Mouse (Mus musculus) ES-CJ7 (cell line): ENCODE data around the gene Rpia.

Experiments used
- DNase-seq: peaks from one replicate; pipeline ENCODE4 v3.0.0; 2011; ENCODE audit warnings: low read depth, low spot score

Gene Rpia

DNA sequence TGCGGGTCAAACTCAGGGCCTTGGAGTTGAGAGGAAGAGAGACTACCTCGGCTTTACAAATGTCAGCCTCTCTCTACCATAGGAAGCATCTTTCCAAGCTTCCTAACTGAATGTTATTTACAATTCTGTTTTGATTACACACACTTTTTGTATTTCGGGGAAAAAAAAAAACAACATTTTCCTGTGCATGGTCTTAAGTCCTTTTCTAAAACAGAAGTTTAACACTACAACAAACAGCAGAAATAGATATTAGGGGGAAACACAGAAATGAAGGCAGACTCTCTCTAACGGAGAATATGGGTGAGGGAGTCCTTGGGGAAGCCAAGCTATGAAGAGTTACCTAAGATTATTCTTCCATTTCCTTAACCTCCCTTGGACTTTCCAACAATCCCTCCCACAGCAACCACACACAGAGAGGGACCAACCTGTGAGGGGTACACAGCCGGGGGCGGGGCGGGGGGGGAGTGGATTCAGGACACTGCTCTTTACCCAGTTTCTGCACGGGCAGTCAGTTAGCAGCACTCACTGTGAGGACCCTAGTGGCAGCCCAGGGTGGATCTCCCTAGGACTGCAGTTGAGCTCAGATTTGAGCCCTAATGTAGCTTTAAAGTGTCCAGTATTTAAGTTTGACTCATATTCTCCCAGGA, 40.7 kb downstream of the Rpia start:
- no peak for DNase-seq

DNA sequence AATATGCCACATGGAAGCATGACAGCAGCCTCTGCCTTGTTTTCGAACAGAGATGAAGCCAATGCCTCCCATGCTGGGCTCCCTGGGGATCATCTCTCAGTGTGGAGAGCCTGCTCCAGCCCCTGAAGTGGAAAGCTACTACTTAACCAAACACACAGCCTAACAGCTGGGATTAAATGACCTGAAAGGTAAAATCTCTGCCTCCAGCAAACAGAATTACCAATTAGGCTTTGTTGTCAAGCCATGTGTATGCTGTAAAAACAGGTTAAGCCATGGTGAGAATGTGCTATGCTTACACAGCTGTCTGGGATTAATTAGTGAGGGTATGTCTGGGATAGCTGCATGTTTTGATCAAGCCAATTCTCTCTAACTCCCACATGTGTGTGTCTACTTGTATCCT, 42.3 kb downstream of the Rpia start:
- no peak for DNase-seq

DNA sequence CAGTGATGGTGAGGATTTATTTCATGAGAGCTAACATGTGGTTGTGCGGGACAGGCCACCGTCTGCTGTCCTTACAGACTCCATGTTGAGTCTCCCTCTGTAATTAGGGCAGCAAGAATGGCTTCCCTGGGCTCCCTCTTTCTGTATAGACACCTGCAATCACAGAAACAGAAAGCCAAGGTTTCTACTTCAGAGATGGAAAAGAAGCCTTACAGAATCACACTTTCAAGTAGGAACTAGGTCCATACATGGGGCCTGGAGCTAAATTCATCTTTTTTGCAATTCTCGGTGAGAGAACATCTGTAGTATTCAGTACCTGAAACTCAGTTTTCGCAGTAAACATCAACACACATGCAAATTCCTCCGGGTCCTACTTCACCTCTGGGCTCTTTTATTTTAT, 44.3 kb downstream of the Rpia start:
- no peak for DNase-seq

DNA sequence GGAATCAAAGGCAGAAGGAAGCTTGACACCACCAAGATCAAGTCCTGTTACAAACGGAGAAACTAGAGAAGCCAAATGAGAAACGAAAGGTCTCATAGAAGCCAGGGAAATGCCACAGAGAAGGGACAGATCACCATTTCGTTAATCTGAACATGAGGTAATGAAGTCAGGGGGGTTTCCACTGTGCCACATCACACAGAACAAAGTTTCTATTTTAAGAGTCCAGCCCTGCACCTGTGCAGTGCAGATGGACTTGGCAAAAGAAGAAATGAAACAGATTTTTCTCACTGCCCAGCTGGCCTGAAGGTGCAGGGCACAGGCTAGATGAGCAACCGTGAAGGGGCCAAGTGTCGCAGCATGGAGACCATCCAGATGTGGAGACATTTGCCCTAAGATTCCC, 48.1 kb downstream of the Rpia start:
- no peak for DNase-seq

DNA sequence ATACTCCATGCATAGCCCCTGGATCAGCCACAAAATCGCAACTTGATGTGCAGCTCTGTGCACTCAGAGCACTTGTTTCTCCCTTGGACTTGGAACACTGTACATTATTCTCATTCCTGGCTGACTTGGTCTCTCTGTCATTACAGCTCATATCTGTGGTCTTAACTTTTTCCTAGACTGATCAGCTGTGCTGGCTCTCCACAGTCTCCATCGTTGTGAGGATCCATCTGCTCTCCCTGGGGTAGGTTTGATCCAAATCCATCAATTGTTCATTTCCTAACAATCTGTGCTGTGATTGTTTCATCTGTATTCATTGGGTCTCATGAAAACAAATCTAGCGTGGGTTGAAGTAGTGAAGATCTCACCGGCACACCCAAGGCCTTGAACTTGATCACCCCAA, 49.2 kb downstream of the Rpia start:
- no peak for DNase-seq

DNA sequence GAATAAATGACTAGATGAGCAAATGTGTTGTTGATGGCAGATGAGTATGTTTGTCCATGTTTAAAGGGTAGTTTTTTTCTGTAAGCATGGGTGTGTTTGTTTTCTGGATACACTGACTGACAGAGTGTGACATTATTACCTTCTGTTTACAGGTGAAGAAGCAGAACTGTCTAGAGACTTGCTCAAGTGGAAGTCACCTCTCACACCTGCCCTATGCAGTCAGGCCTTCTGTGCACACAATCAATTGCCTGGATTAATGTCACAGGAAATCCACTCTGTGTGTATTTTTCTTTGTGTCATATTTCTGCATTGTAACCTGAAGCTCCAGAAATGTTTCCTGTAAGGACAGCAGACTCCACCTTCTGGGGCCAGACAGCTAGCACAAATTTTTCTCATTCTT, 51.5 kb downstream of the Rpia start:
- DNase-seq = no peak

DNA sequence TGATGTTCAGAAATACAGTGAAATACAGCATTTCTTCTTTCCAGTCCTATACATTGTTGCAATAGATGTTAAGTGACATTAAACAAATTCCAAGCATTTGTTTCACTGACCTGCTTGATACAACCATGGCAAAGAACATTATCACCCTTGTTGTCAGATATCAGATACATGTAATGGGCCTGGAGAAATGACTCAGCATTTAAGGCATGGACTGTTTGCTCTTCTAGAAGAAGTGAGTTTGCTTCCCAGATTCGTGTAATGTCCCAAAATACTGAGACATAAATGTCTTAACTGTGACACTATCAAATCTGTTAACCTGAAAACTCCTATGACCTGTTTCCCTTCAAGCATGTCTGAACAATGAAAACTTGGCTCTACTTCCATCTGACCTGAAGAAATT, 52.6 kb downstream of the Rpia start:
- no peak for DNase-seq

DNA sequence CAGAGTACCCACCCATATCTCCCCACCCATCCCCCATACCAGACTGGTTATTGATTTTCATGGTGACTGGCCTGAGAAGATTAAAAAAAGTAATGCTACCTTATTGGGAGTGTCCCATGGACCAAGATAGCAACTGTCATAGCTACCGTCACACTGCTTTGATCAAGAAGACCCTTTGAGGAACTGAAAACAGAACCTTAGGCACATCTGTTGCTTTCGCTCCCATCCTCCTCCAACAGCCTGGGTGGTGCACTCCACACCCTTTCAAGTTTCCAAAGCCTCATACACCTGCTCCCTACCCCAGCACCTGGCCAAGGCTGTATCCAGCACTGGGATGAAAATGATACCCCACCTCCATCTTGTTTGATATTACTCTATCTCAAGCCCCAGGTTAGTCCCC, 56.5 kb downstream of the Rpia start:
- no peak for DNase-seq

DNA sequence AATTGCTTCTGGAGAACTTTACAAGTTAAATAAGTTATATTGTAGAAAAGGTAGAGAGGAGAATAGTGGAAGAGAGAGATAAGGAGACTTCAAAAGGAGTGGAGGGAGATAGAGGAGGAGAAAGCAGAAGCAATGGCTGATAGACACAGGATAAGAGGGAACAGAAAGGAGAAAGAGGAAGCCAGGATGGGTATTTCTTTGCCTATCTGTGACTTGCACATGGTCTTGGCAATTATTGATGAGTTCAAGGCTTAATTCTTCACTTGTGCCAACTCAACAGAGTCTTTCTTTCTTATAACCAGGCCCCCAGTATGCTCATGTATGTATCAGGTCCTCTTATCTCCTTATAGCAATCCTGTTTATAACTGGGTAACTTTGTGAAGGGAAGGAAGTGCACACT, 61.2 kb downstream of the Rpia start:
- DNase-seq = no peak

DNA sequence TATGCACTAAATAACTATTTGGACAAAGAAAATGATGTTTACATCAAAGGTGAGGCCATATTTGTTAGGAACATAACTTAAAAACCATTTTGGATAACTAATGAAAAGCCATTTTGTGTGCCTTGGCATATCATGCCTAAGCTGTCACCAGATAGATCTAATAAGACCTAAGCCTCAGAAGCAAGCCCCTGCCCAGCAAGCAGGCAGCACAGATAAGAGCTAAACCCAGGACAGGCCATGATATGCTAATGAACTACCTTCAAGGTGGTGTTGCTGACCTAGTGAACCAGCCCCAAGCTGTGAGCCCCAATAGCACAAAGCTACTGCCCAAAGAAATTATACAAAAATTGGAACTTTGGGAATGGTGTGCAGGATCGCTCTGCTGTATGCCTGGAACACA, 62.9 kb downstream of the Rpia start:
- no peak for DNase-seq

DNA sequence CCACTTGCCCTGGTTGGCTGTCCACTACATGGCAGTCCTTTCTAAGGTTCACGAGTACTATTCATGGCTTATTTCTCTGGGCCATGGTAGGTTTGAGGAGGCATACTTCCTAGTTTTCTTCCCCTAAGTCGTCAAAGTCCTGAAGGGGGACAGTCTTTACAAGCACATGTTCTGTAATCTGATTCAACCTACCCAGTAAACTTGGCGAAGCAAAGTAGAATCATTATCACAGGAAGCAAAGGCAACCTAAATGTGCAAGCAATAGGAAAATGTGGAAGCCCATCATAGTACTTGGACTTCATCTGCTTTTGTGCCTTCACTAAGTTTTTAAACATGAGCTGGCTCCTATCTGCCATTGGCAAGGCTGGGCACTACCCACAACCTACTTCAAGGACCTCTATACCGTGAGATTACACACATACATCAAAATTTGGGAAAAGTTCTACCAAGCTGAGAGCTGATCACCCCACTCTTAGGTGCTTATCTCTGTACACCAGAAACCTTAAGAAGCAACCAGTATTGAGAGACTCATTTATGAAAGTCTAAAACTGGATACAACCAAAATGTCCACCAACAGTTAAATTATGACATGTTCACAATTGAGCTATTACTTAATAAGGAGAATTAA, 64.8 kb downstream of the Rpia start:
- no peak for DNase-seq

DNA sequence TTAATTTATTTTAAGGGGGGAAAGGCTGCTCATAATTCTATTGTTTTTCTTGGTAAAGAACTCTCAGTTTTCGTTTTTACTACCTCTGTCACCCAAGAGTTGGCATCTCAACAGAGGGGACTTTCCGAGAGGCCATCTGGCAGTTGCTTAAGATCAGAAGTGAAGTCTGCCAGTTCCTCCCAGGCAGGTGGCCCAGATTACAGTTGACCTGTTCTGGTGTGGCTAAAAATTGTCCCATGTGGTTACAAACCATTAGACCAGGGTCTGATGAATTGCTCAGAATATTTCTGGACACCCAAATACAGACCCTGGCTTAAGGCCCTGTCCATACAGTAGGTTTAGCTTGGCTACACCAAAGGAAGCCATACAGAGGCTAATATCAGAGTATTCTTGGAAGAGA, 66.4 kb downstream of the Rpia start:
- no peak for DNase-seq

DNA sequence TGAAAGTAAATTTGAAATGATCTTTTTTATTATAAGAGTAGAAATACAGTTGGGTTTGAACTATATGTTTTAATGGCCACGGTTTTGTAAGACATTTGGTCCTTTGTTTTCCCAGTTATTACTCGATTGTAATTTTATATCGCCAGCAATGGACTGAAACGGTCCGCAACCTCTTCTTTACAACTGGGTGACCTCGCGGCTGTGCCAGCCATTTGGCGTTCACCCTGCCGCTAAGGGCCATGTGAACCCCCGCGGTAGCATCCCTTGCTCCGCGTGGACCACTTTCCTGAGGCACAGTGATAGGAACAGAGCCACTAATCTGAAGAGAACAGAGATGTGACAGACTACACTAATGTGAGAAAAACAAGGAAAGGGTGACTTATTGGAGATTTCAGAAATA, 67.3 kb downstream of the Rpia start:
- DNase-seq = no peak

DNA sequence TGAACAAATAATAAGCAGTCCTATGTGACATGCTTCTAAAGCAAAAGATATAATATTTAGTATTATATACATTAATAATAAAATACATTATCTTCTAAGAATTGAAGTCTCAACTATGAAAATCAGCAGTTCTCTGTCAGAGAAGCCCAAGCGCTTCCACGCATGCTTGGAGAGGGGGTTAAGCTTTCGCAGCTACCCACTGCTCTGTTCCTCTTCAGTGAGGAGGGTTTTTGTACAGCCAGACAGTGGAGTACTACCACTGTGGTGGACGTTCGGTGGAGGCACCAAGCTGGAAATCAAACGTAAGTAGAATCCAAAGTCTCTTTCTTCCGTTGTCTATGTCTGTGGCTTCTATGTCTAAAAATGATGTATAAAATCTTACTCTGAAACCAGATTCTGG, 69.7 kb downstream of the Rpia start:
- no peak for DNase-seq

DNA sequence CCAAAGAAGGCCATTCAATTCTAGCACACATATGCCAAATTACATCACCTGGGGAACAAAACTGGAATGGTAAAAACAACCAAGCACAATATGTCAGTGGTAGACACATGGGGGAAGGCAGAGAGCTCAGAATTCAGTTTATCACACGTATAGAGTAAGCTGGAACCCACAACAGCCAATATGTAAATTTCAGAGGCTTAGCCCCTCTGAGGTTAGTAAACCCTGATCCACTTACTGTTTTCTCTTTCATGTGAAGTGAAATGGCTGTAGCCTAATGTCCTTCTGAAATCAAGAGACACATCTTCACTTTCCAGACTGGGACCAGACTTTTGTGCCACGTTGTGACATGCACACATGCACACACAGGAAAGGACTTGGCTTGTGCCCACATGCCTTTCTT, 73.3 kb downstream of the Rpia start:
- DNase-seq = no peak

DNA sequence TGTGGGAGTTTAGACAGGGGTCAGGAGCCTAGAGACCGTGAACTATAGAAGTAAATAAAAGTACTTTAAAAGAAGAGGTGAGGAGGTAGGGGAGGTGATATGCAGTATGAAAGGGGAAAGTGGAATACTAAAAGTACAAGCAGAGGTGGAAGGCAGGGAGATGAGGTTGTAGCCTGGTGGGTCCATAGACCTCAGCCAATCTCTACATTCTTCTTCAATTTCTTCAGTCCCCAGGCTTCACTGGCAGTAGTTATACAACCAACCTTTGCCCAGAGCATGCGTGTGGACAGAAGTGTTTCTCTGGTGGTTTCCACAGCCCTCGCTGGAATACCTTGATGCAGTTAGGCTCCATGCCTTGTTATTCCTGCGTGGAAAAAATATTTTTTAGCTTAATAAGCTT, 73.9 kb downstream of the Rpia start:
- no peak for DNase-seq

DNA sequence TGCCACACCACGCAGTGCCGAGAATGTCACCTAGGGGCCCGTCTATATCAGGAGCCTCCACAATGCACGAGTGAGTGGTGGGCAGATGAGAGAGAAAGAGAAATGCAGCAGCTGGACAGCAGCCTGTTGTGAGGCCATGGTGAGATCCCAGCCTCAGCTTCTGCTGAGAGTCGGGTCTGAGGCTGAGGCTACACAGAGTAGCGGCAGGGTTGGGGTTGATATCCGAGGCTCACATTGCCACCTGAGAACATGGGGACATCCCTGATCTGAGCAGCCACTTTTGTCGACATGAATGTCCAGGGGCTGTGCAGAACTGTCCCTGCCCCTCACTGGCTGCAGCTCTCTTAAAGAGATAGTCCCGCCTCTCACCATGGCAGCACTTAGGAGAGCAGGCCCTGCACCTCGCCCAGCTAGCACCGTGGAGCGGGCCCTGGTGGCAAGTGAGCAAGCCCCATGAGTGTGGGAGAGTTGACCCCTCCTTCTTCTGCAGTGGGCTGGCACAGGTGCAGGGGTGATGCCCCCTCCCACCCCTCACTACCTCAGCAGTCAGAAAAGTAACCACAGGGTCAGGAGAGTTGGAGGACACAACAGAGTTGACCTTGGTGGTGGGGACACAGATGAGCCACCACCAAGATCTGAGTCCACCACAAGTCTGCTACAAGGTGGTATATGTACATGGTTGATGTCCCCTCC, 75.2 kb downstream of the Rpia start:
- DNase-seq = no peak
